Mouse (Mus musculus) thymus, adult 2 months (tissue): ENCODE data around the gene Ccnjl. TPM values are rescaled to one million over a fixed set of nuclear protein-coding genes. Genes with fewer than 3 reads are reported as not detected.

ENCODE experiments used
- DNase-seq: peaks from one replicate; pipeline ENCODE4 v3.0.0; 2021
- H3K27ac ChIP-seq: fragments of 200-500 bp; 2 replicates; pipeline ENCODE4 v1.5.1; 2012; ENCODE audit warnings: low read length, control low read depth; ENCODE audit not compliant: control insufficient read depth, insufficient read depth
- H3K27me3 ChIP-seq: fragments of 200-500 bp; 2 replicates; pipeline ENCODE4 v1.6.1; 2012; ENCODE audit warnings: mild to moderate bottlenecking, low read length, moderate library complexity, mixed read lengths; ENCODE audit not compliant: control insufficient read depth, insufficient read depth
- H3K36me3 ChIP-seq: fragments of 200-500 bp; 2 replicates; pipeline ENCODE4 v1.6.1; 2012; ENCODE audit warnings: mild to moderate bottlenecking, low read length, moderate library complexity; ENCODE audit not compliant: control insufficient read depth, insufficient read depth
- H3K4me1 ChIP-seq: fragments of 200-500 bp; replicated peaks from 2 replicates; pipeline ENCODE4 v1.6.1; 2012; ENCODE audit warnings: low read length; ENCODE audit not compliant: control insufficient read depth, insufficient read depth
- H3K4me3 ChIP-seq: fragments of 200-500 bp; 2 replicates; pipeline ENCODE4 v1.5.1; 2012; ENCODE audit warnings: mild to moderate bottlenecking, low read length, control low read depth, moderate library complexity; ENCODE audit not compliant: control insufficient read depth, insufficient read depth
- CTCF ChIP-seq: fragments of 200-500 bp; IDR thresholded peaks from 2 replicates; pipeline ENCODE4 v1.5.1; 2012; ENCODE audit warnings: mild to moderate bottlenecking, control low read depth, low read length, moderate library complexity, borderline replicate concordance; ENCODE audit not compliant: control insufficient read depth, poor library complexity, insufficient read depth; ENCODE audit errors: extremely low read depth
- POLR2A ChIP-seq: fragments of 200-500 bp; IDR thresholded peaks from 2 replicates; pipeline ENCODE4 v1.6.1; 2012; ENCODE audit warnings: mild to moderate bottlenecking, low read length, control low read depth, moderate library complexity; ENCODE audit not compliant: control insufficient read depth, poor library complexity, insufficient read depth; ENCODE audit errors: extremely low read depth
- WGBS: fragments of 180-500 bp; shearing (Covaris S2); methylation state at CpG from one replicate; pipeline ENCODE4 v1.1.7; 2018; 5-methylcytosine and 5-hydroxymethylcytosine counted together
- polyA plus RNA-seq: library from polyadenylated mRNA; depleted of rRNA; stranded (reverse); fragments of >200 nt; gene quantifications from 2 replicates; pipeline ENCODE4 v1.2.3, GENCODE M21; 2012

Ccnjl gene
- polyA plus RNA-seq, 1 experiment = 9.4 TPM

GRCm38 (mm10) chr11:43551756-43552155 lies 23.2 kb downstream of the Ccnjl start:
- TF ChIP-seq POLR2A = no peak
- TF ChIP-seq CTCF = no peak
- Histone ChIP-seq H3K27ac (no peak overlapping the region), H3K27me3 (no peaks in the 10 kb centered on the region), H3K4me1 (peaks cover 6% of the 10 kb centered on the region; the same call in 1 of the 2 replicates), H3K36me3 (no peaks in the 10 kb centered on the region), H3K4me3 (no peak overlapping the region)
- DNase-seq = no peak
- WGBS = 57% methylated on average over 3 of the region's 3 CpGs

- H3K4me1 ChIP-seq = peaks cover 6% of the 10 kb centered on the region; the same call in 1 of the 2 replicates
Observed at GRCm38 (mm10) chr11:43552675-43553074, 24.1 kb downstream of the Ccnjl start.

GRCm38 (mm10) chr11:43556538-43556937 lies 28.0 kb downstream of the Ccnjl start:
- Histone ChIP-seq H3K27me3 (no peaks in the 10 kb centered on the region), H3K36me3 (peaks cover 4% of the 10 kb centered on the region; the same call in 1 of the 2 replicates), H3K4me3 (no peak overlapping the region), H3K4me1 (no peaks in the 10 kb centered on the region), H3K27ac (no peak overlapping the region)
- DNase-seq = no peak
- TF ChIP-seq POLR2A = no peak
- TF ChIP-seq CTCF = no peak
- 94% methylated on average over 11 of the region's 11 CpGs for WGBS

More at GRCm38 (mm10) chr11:43552675-43553074, 24.1 kb downstream of the Ccnjl start:
- H3K27me3 ChIP-seq = no peaks in the 10 kb centered on the region
- no peak for DNase-seq
- no peak for TF ChIP-seq POLR2A
- TF ChIP-seq CTCF = no peak
- no peaks in the 10 kb centered on the region for H3K36me3 ChIP-seq
- H3K27ac ChIP-seq = no peak overlapping the region
- no peak overlapping the region for H3K4me3 ChIP-seq
- 95% methylated on average over 6 of the region's 6 CpGs for WGBS

DNA sequence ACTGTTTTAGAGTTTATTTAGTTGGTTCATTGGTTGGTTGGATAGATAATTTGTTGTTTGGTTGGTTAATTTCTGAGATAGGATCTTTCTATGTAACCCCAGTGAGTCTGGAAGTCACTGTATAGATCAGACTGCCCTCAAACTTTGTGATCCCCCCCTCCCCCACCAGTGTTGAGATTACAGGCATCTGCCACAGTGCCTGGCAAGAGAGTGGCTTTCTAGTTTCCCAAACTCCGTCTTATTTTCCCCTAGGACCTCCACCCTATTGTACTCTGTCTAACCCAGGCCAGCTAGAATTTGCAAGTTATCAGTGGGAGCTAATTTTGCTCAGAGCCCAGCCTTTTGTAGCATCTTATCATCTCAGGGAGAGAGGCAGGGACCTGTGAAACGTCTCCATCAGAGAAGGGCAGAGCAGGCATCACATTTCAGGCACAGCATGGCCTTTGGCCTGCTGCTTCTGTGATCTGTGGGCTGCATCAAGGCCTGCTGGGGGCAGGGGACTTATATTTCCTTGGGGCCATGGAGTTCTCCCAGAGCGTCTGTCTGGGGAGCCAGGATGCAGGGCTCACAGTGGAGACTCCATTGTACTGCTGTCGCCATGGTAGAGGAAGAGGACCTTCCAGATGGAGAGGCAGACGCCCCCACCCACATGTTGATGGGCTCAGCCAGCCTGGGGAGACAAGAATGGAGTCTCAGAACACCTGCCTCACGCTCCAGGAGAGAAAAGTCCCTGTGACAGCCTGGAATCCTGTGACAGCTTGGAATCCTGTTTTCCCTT lies 31.1 kb downstream of the Ccnjl start:
- Histone ChIP-seq H3K27me3 (no peaks in the 10 kb centered on the region), H3K4me3 (no peak overlapping the region), H3K27ac (no peak overlapping the region), H3K4me1 (no peaks in the 10 kb centered on the region), H3K36me3 (peaks cover 4% of the 10 kb centered on the region; the same call in 1 of the 2 replicates)
- no peak for DNase-seq
- 86% methylated on average over 6 of the region's 6 CpGs for WGBS
- TF ChIP-seq CTCF (no peak), POLR2A (no peak)

DNA sequence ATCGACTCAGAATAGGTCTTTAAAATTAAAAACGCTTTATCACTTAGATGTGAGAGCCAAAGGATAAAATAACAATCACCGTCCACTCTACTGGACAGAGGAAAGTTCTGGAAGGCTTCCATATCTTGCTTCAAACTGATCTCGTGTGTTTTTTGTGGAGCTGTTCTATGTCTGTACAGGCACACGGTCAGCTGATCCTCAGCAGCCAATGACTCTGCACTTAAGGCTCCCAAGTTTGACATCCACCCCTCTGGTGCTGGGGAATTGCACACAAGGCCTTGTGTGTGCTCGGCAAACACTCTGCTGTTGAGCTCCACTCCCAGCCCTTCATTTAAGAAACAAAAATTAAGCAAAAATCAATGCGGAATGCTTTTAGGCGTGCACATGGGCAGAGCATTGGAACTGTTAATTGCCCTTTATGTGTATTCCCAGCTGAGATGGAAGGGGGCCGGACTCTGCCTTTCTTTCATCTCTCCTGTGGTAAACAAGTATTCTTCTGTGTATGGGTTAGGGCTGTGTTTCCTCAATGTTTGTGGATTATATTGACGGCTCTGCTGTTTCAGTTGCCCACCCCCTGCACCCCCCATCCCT lies 35.2 kb downstream of the Ccnjl start:
- no peak overlapping the region for H3K27ac ChIP-seq
- H3K4me3 ChIP-seq = no peak overlapping the region
- WGBS = 94% methylated on average over 10 of the region's 10 CpGs
- H3K36me3 ChIP-seq = no peaks in the 10 kb centered on the region
- no peaks in the 10 kb centered on the region for H3K27me3 ChIP-seq
- TF ChIP-seq POLR2A = no peak
- no peak for TF ChIP-seq CTCF
- H3K4me1 ChIP-seq = no peaks in the 10 kb centered on the region
- no peak for DNase-seq

GRCm38 (mm10) chr11:43565414-43565813 lies 36.8 kb downstream of the Ccnjl start:
- Histone ChIP-seq H3K4me3 (no peak overlapping the region), H3K36me3 (no peaks in the 10 kb centered on the region), H3K27ac (no peak overlapping the region), H3K27me3 (no peaks in the 10 kb centered on the region), H3K4me1 (no peaks in the 10 kb centered on the region)
- DNase-seq = no peak
- TF ChIP-seq CTCF = no peak
- no peak for TF ChIP-seq POLR2A
- WGBS = 95% methylated on average over 2 of the region's 2 CpGs
